Mouse (Mus musculus): ENCODE measurements around the gene Egfl8. TPM values are rescaled to one million over a fixed set of nuclear protein-coding genes. Genes with fewer than 3 reads are reported as not detected.

Egfl8 gene
- polyA plus RNA-seq, 1 experiment from 2014 or later, result 6.1 TPM

Other genes with a start within 250 kb of the Egfl8 start
- gene Btnl1, start 238.8 kb downstream of the Egfl8 start, polyA plus RNA-seq (2015; fragmentation: Nextera tagmentation; extraction: Ambion mirVana), result not detected in 2 replicates
- 1.5 and 3.3 TPM in 2 replicates for gene BC051142, start 217.2 kb downstream of the Egfl8 start, polyA plus RNA-seq (2015; fragmentation: Nextera tagmentation; extraction: Ambion mirVana)
- not detected in 2 replicates for gene Btnl4, start 138.7 kb downstream of the Egfl8 start, polyA plus RNA-seq (2015; fragmentation: Nextera tagmentation; extraction: Ambion mirVana)
- not detected in 2 replicates for gene Btnl6, start 98.6 kb downstream of the Egfl8 start, polyA plus RNA-seq (2015; fragmentation: Nextera tagmentation; extraction: Ambion mirVana)
- 5.8 and 6.1 TPM in 2 replicates for gene Notch4, start 51.7 kb downstream of the Egfl8 start, polyA plus RNA-seq (2015; fragmentation: Nextera tagmentation; extraction: Ambion mirVana)
- 2.7 and 3.2 TPM in 2 replicates for gene Gpsm3, start 26.2 kb downstream of the Egfl8 start, polyA plus RNA-seq (2015; fragmentation: Nextera tagmentation; extraction: Ambion mirVana)
- gene Pbx2, start 24.7 kb downstream of the Egfl8 start, polyA plus RNA-seq (2015; fragmentation: Nextera tagmentation; extraction: Ambion mirVana), result 6.8 and 7.5 TPM in 2 replicates
- 1.8 TPM in 2 replicates for gene Ager, start 18.1 kb downstream of the Egfl8 start, polyA plus RNA-seq (2015; fragmentation: Nextera tagmentation; extraction: Ambion mirVana)
- 313 and 321 TPM in 2 replicates for gene Rnf5, start 12.3 kb downstream of the Egfl8 start, polyA plus RNA-seq (2015; fragmentation: Nextera tagmentation; extraction: Ambion mirVana)
- gene Agpat1, start 11.7 kb downstream of the Egfl8 start, polyA plus RNA-seq (2015; fragmentation: Nextera tagmentation; extraction: Ambion mirVana), result 89.2 and 91.1 TPM in 2 replicates
- 17.2 and 18.2 TPM in 2 replicates for gene Ppt2, start 12.5 kb upstream of the Egfl8 start, polyA plus RNA-seq (2015; fragmentation: Nextera tagmentation; extraction: Ambion mirVana)
- 6.8 and 7.4 TPM in 2 replicates for gene Prrt1, start 13.6 kb upstream of the Egfl8 start, polyA plus RNA-seq (2015; fragmentation: Nextera tagmentation; extraction: Ambion mirVana)
- gene Fkbpl, start 28.8 kb upstream of the Egfl8 start, polyA plus RNA-seq (2015; fragmentation: Nextera tagmentation; extraction: Ambion mirVana), result 15.3 and 15.8 TPM in 2 replicates
- 111 and 112 TPM in 2 replicates for gene Atf6b, start 31.2 kb upstream of the Egfl8 start, polyA plus RNA-seq (2015; fragmentation: Nextera tagmentation; extraction: Ambion mirVana)
- gene Tnxb, start 54.6 kb upstream of the Egfl8 start, polyA plus RNA-seq (2015; fragmentation: Nextera tagmentation; extraction: Ambion mirVana), result 0.05 and 0.06 TPM in 2 replicates
- 0.04 TPM in 1 of 2 replicates, not detected in the other for gene C4b, start 127.9 kb upstream of the Egfl8 start, polyA plus RNA-seq (2015; fragmentation: Nextera tagmentation; extraction: Ambion mirVana)
- not detected in 2 replicates for gene Cyp21a1, start 188.6 kb upstream of the Egfl8 start, polyA plus RNA-seq (2015; fragmentation: Nextera tagmentation; extraction: Ambion mirVana)
- gene Stk19, start 221.0 kb upstream of the Egfl8 start, polyA plus RNA-seq (2015; fragmentation: Nextera tagmentation; extraction: Ambion mirVana), result 39.8 and 43.0 TPM in 2 replicates
- 75.2 and 77.8 TPM in 2 replicates for gene Dxo, start 221.0 kb upstream of the Egfl8 start, polyA plus RNA-seq (2015; fragmentation: Nextera tagmentation; extraction: Ambion mirVana)
- gene Skiv2l, start 234.2 kb upstream of the Egfl8 start, polyA plus RNA-seq (2015; fragmentation: Nextera tagmentation; extraction: Ambion mirVana), result 59.6 and 59.7 TPM in 2 replicates
- gene Nelfe, start 234.4 kb upstream of the Egfl8 start, polyA plus RNA-seq (2015; fragmentation: Nextera tagmentation; extraction: Ambion mirVana), result 94.9 and 97.1 TPM in 2 replicates
- gene Cfb, start 246.5 kb upstream of the Egfl8 start, polyA plus RNA-seq (2015; fragmentation: Nextera tagmentation; extraction: Ambion mirVana), result 1.8 and 2.1 TPM in 2 replicates

Measured in forebrain, embryonic 15.5 days (tissue).